Mouse (Mus musculus): ENCODE data around the gene Zfp329.

GRCm38 (mm10) chr7:12779141-12779540 lies 39.5 kb downstream of the Zfp329 start:
- TF ChIP-seq MAFK (IDR thresholded peaks at IDR 0.05; ENCODE audit: insufficient read depth, low read depth, low read length) (no peak), HCFC1 (IDR thresholded peaks at IDR 0.05; ENCODE audit: borderline replicate concordance, insufficient read depth, low read length) (no peak), ZNF384 (IDR thresholded peaks at IDR 0.05; ENCODE audit: low read depth, low read length) (no peak), ZC3H11A (IDR thresholded peaks at IDR 0.05; ENCODE audit: borderline replicate concordance, low read depth, low read length) (no peak), CHD2 (IDR thresholded peaks at IDR 0.05; ENCODE audit: low read depth, low read length) (no peak)

Data from ES-E14 (cell line).